Mouse (Mus musculus): ENCODE results near the gene Arpp21. TPM values are rescaled to one million over a fixed set of nuclear protein-coding genes. Genes with fewer than 3 reads are reported as not detected.
"Not testable (repeated sequence)": the region's sequence is repeated elsewhere in the genome, so short reads cannot be mapped to it uniquely, and the experiment has no call there.

Arpp21 gene
- polyA plus RNA-seq, 1 experiment from 2014 or later = 2.5 TPM

DNA sequence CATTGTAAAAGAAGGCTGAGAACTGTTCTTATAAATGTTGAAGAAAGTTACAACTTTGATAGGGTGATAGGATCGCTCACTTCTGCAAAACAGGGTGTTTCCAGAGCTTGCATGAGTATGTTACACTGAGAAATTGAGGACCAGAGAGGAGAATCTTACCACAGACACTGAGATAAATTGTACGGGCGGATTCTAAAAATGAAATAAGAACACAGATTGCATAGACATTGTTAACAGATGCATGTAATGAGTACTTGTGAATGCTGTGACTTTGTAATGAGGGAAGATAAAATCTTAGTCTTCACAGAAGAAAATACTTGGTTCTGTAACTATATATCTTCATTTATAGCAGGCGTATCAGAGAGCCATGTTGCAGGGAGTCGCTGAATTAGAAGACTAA lies 167.5 kb downstream of the Arpp21 start:
- no peak for DNase-seq (ENCODE audit: low spot score)

DNA sequence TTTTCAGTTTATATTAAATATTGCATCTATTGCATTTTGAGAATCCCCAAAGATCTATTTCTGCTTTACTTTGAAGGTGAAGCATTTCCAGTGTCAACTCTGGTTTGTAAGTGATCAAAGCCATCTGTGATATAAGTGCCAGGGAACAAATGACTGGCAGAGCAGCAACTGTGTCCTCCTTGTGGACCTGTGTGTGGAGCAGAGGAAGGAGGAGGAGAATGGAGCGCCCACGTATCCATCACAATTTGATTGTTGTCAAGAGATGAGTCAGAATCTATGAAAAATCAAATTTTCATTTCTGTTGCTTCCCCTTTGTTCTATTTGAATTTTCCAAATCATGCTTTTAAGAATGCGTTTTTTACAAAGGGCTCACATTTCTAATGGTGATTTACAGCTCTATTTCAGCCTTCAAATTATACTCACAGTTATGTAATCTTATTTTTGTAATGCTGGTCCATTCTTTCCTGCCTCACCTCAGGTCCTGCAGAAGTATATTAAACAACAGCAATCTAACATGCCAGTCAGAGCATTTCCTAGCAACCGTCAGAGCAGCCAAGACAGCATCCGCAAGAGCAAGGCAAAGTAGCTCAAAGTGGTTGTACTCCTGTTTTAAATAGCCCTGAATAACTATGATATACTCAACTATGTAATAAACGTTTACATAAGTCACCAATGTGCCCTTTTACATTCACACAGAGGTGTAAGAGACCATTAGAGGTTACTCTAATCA lies 174.9 kb downstream of the Arpp21 start:
- 73% methylated on average over 6 of the region's 6 CpGs for WGBS
- peaks cover 4% of the 10 kb centered on the region; the same call in 1 of the 2 replicates for H3K27me3 ChIP-seq (ENCODE audit: insufficient read depth, poor library complexity, severe bottlenecking)
- H3K9me3 ChIP-seq = no peaks in the 10 kb centered on the region
- no peak overlapping the region for H3K4me3 ChIP-seq
- H3K36me3 ChIP-seq = no peaks in the 10 kb centered on the region
- H3K4me1 ChIP-seq (replicated peaks) = peaks cover 4% of the 10 kb centered on the region; the same call in 1 of the 2 replicates
- H3K27ac ChIP-seq = no peak overlapping the region
- DNase-seq (ENCODE audit: low spot score) = no peak

More for the DNA sequence above, 167.5 kb downstream of the Arpp21 start:
- Histone ChIP-seq H3K27me3 (ENCODE audit: insufficient read depth, poor library complexity, severe bottlenecking) (no peaks in the 10 kb centered on the region), H3K27ac (no peak overlapping the region), H3K4me3 (no peak overlapping the region), H3K4me1 (replicated peaks) (0 out of 2 replicates have a peak, but pooled peaks cover 4% of the 10 kb centered on the region), H3K9me3 (no peaks in the 10 kb centered on the region), H3K36me3 (no peaks in the 10 kb centered on the region)
- 88% methylated on average over 5 of the region's 5 CpGs for WGBS

DNA sequence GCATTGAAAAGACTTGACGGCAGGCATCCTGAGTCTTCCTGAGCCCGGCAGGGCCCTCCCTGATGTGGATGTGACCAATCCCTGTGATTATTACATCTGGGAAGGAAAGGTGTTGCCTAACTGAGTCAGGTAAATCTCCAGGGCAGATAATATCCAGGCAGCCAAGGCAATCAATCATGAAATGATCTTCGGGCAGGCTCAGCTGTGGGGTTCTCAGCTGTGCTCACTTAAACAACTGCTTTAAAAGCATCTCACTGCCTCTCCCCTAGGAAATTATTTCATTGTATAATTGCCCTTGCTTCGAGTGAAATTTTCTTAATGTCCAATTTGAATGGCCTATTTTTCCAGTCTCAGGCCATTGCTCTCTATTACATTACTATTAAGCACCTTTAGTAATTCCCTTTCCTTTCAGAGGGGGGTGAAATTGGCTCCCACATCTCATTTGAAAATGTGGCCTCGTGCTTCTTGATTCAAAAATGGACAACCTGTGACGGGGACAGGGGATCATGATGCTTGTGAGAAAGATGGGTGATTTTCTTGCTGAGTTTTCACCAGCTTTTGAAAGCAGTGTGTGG lies 180.8 kb downstream of the Arpp21 start:
- Histone ChIP-seq H3K4me3 (no peak overlapping the region), H3K27ac (no peak overlapping the region), H3K36me3 (no peaks in the 10 kb centered on the region), H3K27me3 (ENCODE audit: insufficient read depth, poor library complexity, severe bottlenecking) (no peaks in the 10 kb centered on the region), H3K9me3 (no peaks in the 10 kb centered on the region), H3K4me1 (replicated peaks) (no peaks in the 10 kb centered on the region)
- DNase-seq (ENCODE audit: low spot score) = no peak
- 79% methylated on average over 6 of the region's 6 CpGs for WGBS

DNA sequence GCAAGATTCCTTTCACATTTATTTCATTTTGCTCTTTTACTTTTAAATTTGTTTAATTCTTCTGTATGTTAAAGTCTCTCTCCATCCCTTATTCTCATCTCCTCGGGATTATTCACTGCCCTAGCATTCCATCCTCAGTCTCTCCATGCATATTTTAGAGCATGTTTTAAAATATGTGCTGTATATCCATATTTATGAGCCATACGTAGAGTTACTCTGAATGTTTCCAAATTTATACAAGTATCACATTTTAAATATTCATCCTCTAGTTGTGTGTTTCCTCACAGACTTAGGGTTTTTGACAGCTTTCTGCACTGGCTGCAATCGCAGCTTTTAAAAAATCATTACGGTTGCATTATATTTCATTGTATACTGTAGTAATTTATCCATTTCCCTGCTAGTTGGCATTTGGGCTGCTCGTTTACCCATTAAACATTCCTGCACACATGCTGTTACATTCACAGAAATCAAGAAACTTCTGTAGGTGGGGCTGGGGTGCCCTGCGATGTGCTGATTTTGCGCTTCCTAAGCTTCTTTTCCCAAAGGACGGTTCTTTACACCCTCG lies 187.8 kb downstream of the Arpp21 start:
- Histone ChIP-seq H3K27me3 (ENCODE audit: insufficient read depth, poor library complexity, severe bottlenecking) (no peaks in the 10 kb centered on the region), H3K4me1 (replicated peaks) (no peaks in the 10 kb centered on the region), H3K4me3 (no peak overlapping the region), H3K9me3 (no peaks in the 10 kb centered on the region), H3K36me3 (no peaks in the 10 kb centered on the region), H3K27ac (no peak overlapping the region)
- 87% methylated on average over 9 of the region's 9 CpGs for WGBS
- DNase-seq (ENCODE audit: low spot score) = no peak

DNA sequence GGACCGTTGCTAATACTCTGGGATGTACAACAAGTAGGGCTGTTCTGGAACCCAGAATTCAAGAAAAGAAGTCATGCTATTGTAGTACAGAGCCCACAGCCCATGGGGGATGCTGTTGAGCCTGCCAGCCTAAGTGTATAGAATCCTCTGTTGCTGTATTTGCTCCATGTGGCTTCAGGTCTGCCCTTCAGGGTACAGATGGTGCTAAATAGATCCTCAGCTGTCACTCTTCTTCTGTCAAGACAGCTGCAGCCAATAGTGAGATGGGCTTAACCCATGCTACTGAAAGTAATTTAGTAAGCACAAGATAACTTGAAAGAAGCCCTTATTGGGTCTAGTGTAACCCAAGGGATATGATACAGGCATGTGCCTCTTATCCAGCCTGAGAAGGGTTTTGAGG lies 195.2 kb downstream of the Arpp21 start:
- Histone ChIP-seq H3K27ac (no peak overlapping the region), H3K4me1 (replicated peaks) (no peaks in the 10 kb centered on the region), H3K9me3 (no peaks in the 10 kb centered on the region), H3K36me3 (no peaks in the 10 kb centered on the region), H3K27me3 (ENCODE audit: insufficient read depth, poor library complexity, severe bottlenecking) (no peaks in the 10 kb centered on the region), H3K4me3 (no peak overlapping the region)
- no peak for DNase-seq (ENCODE audit: low spot score)
- 76% methylated on average over 1 of the region's 1 CpGs for WGBS

DNA sequence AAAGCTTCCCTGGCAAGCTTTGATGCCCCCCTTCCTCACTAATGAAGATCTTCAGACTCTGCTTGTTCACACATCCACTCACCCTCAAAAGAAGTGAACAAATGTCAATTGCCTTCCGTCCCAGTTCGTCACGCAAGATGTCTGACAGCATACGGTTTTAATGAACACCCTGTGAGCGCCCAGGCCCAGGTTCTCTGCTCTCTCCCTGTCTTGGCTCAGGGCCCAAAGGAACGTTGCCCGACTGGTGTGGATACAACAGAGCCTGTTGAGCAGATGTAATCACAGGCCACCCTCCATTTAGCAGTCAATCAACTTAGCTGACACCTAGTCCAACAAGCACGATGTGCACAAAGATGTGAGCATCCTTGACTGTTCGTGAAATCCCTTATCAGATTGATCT lies 198.0 kb downstream of the Arpp21 start:
- Histone ChIP-seq H3K36me3 (no peaks in the 10 kb centered on the region), H3K27ac (no peak overlapping the region), H3K4me3 (no peak overlapping the region), H3K27me3 (ENCODE audit: insufficient read depth, poor library complexity, severe bottlenecking) (no peaks in the 10 kb centered on the region), H3K4me1 (replicated peaks) (no peaks in the 10 kb centered on the region), H3K9me3 (no peaks in the 10 kb centered on the region)
- WGBS = 77% methylated on average over 9 of the region's 9 CpGs
- no peak for DNase-seq (ENCODE audit: low spot score)

DNA sequence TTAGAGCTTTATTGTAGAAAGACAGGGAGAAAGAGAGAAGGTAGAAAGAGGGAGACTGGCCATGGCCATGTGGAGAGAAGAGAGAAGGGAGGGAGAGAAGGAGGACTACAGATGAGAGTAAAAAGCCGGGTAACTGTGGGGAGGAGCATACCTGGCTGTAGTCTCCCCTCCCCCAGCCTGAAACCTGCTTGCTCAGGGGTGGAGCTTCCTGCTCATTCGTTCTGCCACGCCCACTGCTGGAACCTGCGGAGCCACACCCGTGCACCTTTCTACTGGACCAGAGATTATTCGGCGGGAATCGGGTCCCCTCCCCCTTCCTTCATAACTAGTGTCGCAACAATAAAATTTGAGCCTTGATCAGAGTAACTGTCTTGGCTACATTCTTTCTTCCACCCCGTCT lies 201.9 kb downstream of the Arpp21 start:
- not testable (repeated sequence) for H3K27me3 ChIP-seq (ENCODE audit: insufficient read depth, poor library complexity, severe bottlenecking); H3K4me3 ChIP-seq; H3K9me3 ChIP-seq; DNase-seq (ENCODE audit: low spot score); H3K36me3 ChIP-seq; H3K27ac ChIP-seq; H3K4me1 ChIP-seq (replicated peaks)
- WGBS = 44% methylated on average over 4 of the region's 10 CpGs

DNA sequence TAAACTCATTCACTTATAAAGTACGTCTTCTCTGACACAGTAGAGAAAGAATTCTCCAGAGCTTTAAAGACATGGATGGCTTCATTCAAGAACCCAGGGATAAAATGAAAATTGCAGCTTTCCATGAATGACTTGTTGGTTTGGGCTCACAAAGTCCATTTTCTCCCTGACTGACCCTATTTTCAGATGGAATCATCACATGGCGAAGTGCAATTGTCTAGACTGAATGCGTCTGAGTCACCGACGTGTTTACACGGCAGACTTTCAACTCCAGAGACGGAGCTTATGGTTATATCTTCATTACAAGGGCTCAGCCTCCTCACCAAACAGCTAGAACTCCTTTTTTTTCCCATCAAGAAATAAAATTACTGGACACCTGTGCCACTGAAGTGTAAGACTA lies 203.6 kb downstream of the Arpp21 start:
- H3K4me3 ChIP-seq = no peak overlapping the region
- H3K9me3 ChIP-seq = no peaks in the 10 kb centered on the region
- WGBS = 76% methylated on average over 7 of the region's 7 CpGs
- no peak for DNase-seq (ENCODE audit: low spot score)
- H3K27ac ChIP-seq = no peak overlapping the region
- H3K27me3 ChIP-seq (ENCODE audit: insufficient read depth, poor library complexity, severe bottlenecking) = no peaks in the 10 kb centered on the region
- no peaks in the 10 kb centered on the region for H3K4me1 ChIP-seq (replicated peaks)
- no peaks in the 10 kb centered on the region for H3K36me3 ChIP-seq

DNA sequence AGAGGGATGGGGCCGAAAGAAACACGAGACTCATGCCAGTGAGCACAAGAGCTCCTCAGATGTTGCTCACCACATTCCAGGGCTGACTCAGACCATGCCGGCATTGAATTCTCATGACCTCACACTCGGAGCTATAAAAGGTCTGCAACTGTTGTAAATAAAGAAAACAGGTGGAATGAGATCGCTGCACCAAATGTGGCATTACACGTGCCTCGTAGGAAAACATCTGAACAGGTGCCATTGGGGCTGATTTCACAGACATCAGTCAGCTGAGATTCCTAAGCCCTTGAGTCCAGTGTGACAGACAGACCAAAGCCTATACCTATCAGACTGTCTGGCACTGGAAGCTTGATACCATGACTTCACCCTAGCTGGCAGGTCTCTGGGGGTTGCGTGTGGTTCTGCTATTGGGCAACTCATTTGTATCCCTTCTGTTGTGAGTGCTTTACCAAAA lies 212.1 kb downstream of the Arpp21 start:
- Histone ChIP-seq H3K36me3 (no peaks in the 10 kb centered on the region), H3K27me3 (ENCODE audit: insufficient read depth, poor library complexity, severe bottlenecking) (no peaks in the 10 kb centered on the region), H3K9me3 (no peaks in the 10 kb centered on the region), H3K4me1 (replicated peaks) (no peaks in the 10 kb centered on the region), H3K27ac (no peak overlapping the region), H3K4me3 (no peak overlapping the region)
- 87% methylated on average over 8 of the region's 8 CpGs for WGBS
- no peak for DNase-seq (ENCODE audit: low spot score)

DNA sequence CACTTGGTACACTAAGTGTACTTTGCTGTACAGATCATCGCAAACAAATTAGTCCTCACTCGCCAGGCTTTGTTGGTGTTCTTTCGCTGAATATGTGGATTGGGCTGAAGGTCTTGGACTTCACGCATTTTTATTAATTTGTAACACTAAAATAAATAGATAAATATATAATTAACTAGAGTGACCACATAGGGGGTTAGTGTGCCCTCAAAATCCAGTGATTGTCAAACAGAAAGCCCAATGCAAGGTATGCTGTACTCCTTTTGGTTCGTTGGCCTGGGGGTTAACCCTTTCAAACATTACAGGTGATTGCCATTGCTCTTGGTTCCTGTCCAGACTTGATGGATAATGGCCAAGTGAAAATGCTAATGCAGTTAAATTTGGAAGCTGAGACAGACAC lies 212.6 kb downstream of the Arpp21 start:
- 91% methylated on average over 5 of the region's 5 CpGs for WGBS

More for the DNA sequence above, 212.6 kb downstream of the Arpp21 start:
- H3K27ac ChIP-seq = no peak overlapping the region
- H3K4me3 ChIP-seq = no peak overlapping the region
- no peaks in the 10 kb centered on the region for H3K27me3 ChIP-seq (ENCODE audit: insufficient read depth, poor library complexity, severe bottlenecking)
- no peak for DNase-seq (ENCODE audit: low spot score)
- H3K9me3 ChIP-seq = no peaks in the 10 kb centered on the region
- H3K36me3 ChIP-seq = no peaks in the 10 kb centered on the region
- H3K4me1 ChIP-seq (replicated peaks) = no peaks in the 10 kb centered on the region
